Mouse (Mus musculus) midbrain, embryonic 13.5 days (tissue): ENCODE results near the gene Kcnk3. TPM values are rescaled to one million over a fixed set of nuclear protein-coding genes. Genes with fewer than 3 reads are reported as not detected.

Experiments
- ATAC-seq: fragments of 200-750 bp; cut with Nextera tagmentation; 2 replicates; pipeline ENCODE4 v1.8.0; 2017; ENCODE audit warnings: mild to moderate bottlenecking, moderate TSS enrichment, moderate library complexity
- H3K27ac ChIP-seq: fragments of 300-500 bp; sonication (generic); 2 replicates; pipeline ENCODE4 v1.5.1; 2015; ENCODE audit warnings: inconsistent platforms, mild to moderate bottlenecking, moderate library complexity
- H3K27me3 ChIP-seq: fragments of 300-500 bp; sonication (generic); 2 replicates; pipeline ENCODE4 v1.6.1; 2015; ENCODE audit warnings: mild to moderate bottlenecking, inconsistent platforms
- H3K36me3 ChIP-seq: fragments of 300-500 bp; sonication (generic); 2 replicates; pipeline ENCODE4 v1.6.1; 2015; ENCODE audit warnings: mild to moderate bottlenecking, inconsistent platforms
- H3K4me1 ChIP-seq: fragments of 300-500 bp; sonication (generic); replicated peaks from 2 replicates; pipeline ENCODE4 v1.6.1; 2015; ENCODE audit warnings: inconsistent platforms
- H3K4me2 ChIP-seq: fragments of 300-500 bp; sonication (generic); replicated peaks from 2 replicates; pipeline ENCODE4 v1.6.1; 2015; ENCODE audit warnings: moderate library complexity, mild to moderate bottlenecking, inconsistent platforms
- H3K4me3 ChIP-seq: fragments of 300-500 bp; sonication (generic); replicated peaks from 2 replicates; pipeline ENCODE4 v1.5.1; 2015; ENCODE audit warnings: mild to moderate bottlenecking, inconsistent platforms
- H3K9ac ChIP-seq: fragments of 300-500 bp; sonication (generic); replicated peaks from 2 replicates; pipeline ENCODE4 v1.6.1; 2015; ENCODE audit warnings: mild to moderate bottlenecking, inconsistent platforms
- H3K9me3 ChIP-seq: fragments of 300-500 bp; sonication (generic); 2 replicates; pipeline ENCODE4 v1.6.1; 2016; ENCODE audit warnings: mild to moderate bottlenecking, inconsistent platforms
- WGBS: fragments of 180-500 bp; shearing (Covaris S2); methylation state at CpG from one replicate; pipeline ENCODE4 v1.1.7; 2015; 5-methylcytosine and 5-hydroxymethylcytosine counted together
- polyA plus RNA-seq: library from polyadenylated mRNA; unstranded; fragments of >200 nt; fragmentation: Nextera tagmentation; extraction: Ambion mirVana; gene quantifications from 2 replicates; pipeline ENCODE4 v1.2.1, GENCODE M21; 2015

Gene Kcnk3
- polyA plus RNA-seq, 1 experiment from 2014 or later = 1.9 TPM

GRCm38 (mm10) chr5:30605649-30606048, 17.7 kb downstream of the Kcnk3 start:
- WGBS = 86% methylated on average over 6 of the region's 6 CpGs
- Histone ChIP-seq H3K36me3 (no peaks in the 10 kb centered on the region), H3K4me2 (no peak overlapping the region), H3K9me3 (no peaks in the 10 kb centered on the region), H3K27me3 (0 out of 2 replicates have a peak, but pooled peaks cover 3% of the 10 kb centered on the region), H3K27ac (no peak overlapping the region), H3K4me1 (0 out of 2 replicates have a peak, but pooled peaks cover 13% of the 10 kb centered on the region), H3K4me3 (no peak overlapping the region), H3K9ac (no peak overlapping the region)
- no peak for ATAC-seq

- H3K36me3 ChIP-seq = no peaks in the 10 kb centered on the region
- 0 out of 2 replicates have a peak, but pooled peaks cover 1% of the 10 kb centered on the region for H3K27me3 ChIP-seq
- H3K4me2 ChIP-seq = no peak overlapping the region
- no peaks in the 10 kb centered on the region for H3K9me3 ChIP-seq
- 72% methylated on average over 16 of the region's 16 CpGs for WGBS
- no peak overlapping the region for H3K4me3 ChIP-seq
- no peak for ATAC-seq
- no peak overlapping the region for H3K27ac ChIP-seq
- 0 out of 2 replicates have a peak, but pooled peaks cover 14% of the 10 kb centered on the region for H3K4me1 ChIP-seq
- no peak overlapping the region for H3K9ac ChIP-seq
These were observed 18.6 kb downstream of the Kcnk3 start for GRCm38 (mm10) chr5:30606424-30607073.

- 86% methylated on average over 7 of the region's 7 CpGs for WGBS
- H3K27ac ChIP-seq = no peak overlapping the region
- no peak for ATAC-seq
These were observed 21.1 kb downstream of the Kcnk3 start for GRCm38 (mm10) chr5:30609094-30609493.

GRCm38 (mm10) chr5:30609918-30610645, 22.1 kb downstream of the Kcnk3 start:
- H3K4me1 ChIP-seq = 0 out of 2 replicates have a peak, but pooled peaks cover 6% of the 10 kb centered on the region
- WGBS = 71% methylated on average over 8 of the region's 8 CpGs
- no peak overlapping the region for H3K9ac ChIP-seq
- no peak overlapping the region for H3K27ac ChIP-seq
- H3K27me3 ChIP-seq = no peaks in the 10 kb centered on the region
- no peak overlapping the region for H3K4me2 ChIP-seq
- H3K4me3 ChIP-seq = no peak overlapping the region
- no peaks in the 10 kb centered on the region for H3K36me3 ChIP-seq
- ATAC-seq = no peak
- no peaks in the 10 kb centered on the region for H3K9me3 ChIP-seq

More at GRCm38 (mm10) chr5:30609094-30609493, 21.1 kb downstream of the Kcnk3 start:
- no peaks in the 10 kb centered on the region for H3K36me3 ChIP-seq
- H3K4me3 ChIP-seq = no peak overlapping the region
- no peaks in the 10 kb centered on the region for H3K9me3 ChIP-seq
- no peaks in the 10 kb centered on the region for H3K27me3 ChIP-seq
- no peak overlapping the region for H3K4me2 ChIP-seq
- no peak overlapping the region for H3K9ac ChIP-seq
- H3K4me1 ChIP-seq = 0 out of 2 replicates have a peak, but pooled peaks cover 6% of the 10 kb centered on the region

GRCm38 (mm10) chr5:30611091-30611490, 23.1 kb downstream of the Kcnk3 start:
- Histone ChIP-seq H3K4me2 (no peak overlapping the region), H3K27ac (no peak overlapping the region), H3K36me3 (no peaks in the 10 kb centered on the region), H3K4me1 (0 out of 2 replicates have a peak, but pooled peaks cover 6% of the 10 kb centered on the region), H3K9ac (no peak overlapping the region), H3K4me3 (no peak overlapping the region), H3K9me3 (no peaks in the 10 kb centered on the region), H3K27me3 (no peaks in the 10 kb centered on the region)
- ATAC-seq = no peak
- WGBS = 74% methylated on average over 1 of the region's 1 CpGs

GRCm38 (mm10) chr5:30611689-30612088, 23.7 kb downstream of the Kcnk3 start:
- no peak overlapping the region for H3K4me3 ChIP-seq
- H3K4me2 ChIP-seq = no peak overlapping the region
- 24% methylated on average over 3 of the region's 3 CpGs for WGBS
- H3K9ac ChIP-seq = no peak overlapping the region
- no peaks in the 10 kb centered on the region for H3K27me3 ChIP-seq
- ATAC-seq = no peak
- H3K9me3 ChIP-seq = no peaks in the 10 kb centered on the region
- H3K4me1 ChIP-seq = peaks cover 6% of the 10 kb centered on the region; the same call in 1 of the 2 replicates
- H3K36me3 ChIP-seq = no peaks in the 10 kb centered on the region
- no peak overlapping the region for H3K27ac ChIP-seq

- 92% methylated on average over 4 of the region's 4 CpGs for WGBS
- no peak overlapping the region for H3K4me2 ChIP-seq
- H3K27me3 ChIP-seq = no peaks in the 10 kb centered on the region
- no peak overlapping the region for H3K4me3 ChIP-seq
- H3K9ac ChIP-seq = no peak overlapping the region
- H3K36me3 ChIP-seq = no peaks in the 10 kb centered on the region
- H3K9me3 ChIP-seq = no peaks in the 10 kb centered on the region
- no peak for ATAC-seq
- H3K4me1 ChIP-seq = peaks cover 8% of the 10 kb centered on the region; the same call in 1 of the 2 replicates
- no peak overlapping the region for H3K27ac ChIP-seq
These were observed 24.6 kb downstream of the Kcnk3 start for GRCm38 (mm10) chr5:30612575-30612974.

GRCm38 (mm10) chr5:30613242-30613641, 25.3 kb downstream of the Kcnk3 start:
- Histone ChIP-seq H3K4me3 (no peak overlapping the region), H3K9me3 (no peaks in the 10 kb centered on the region), H3K36me3 (no peaks in the 10 kb centered on the region), H3K4me2 (no peak overlapping the region), H3K4me1 (peaks cover 12% of the 10 kb centered on the region; the same call in 1 of the 2 replicates), H3K27ac (no peak overlapping the region), H3K9ac (no peak overlapping the region), H3K27me3 (no peaks in the 10 kb centered on the region)
- ATAC-seq = no peak
- WGBS = 86% methylated on average over 8 of the region's 8 CpGs

- no peak for ATAC-seq
- Histone ChIP-seq H3K27me3 (no peaks in the 10 kb centered on the region), H3K4me3 (no peak overlapping the region), H3K4me2 (no peak overlapping the region), H3K9ac (no peak overlapping the region), H3K9me3 (no peaks in the 10 kb centered on the region), H3K27ac (no peak overlapping the region), H3K36me3 (no peaks in the 10 kb centered on the region), H3K4me1 (peaks cover 12% of the 10 kb centered on the region; the same call in 1 of the 2 replicates)
- WGBS = 33% methylated on average over 1 of the region's 1 CpGs
These were observed 26.3 kb downstream of the Kcnk3 start for GRCm38 (mm10) chr5:30614221-30614620.

- no peak overlapping the region for H3K4me3 ChIP-seq
- no peak overlapping the region for H3K9ac ChIP-seq
- H3K27ac ChIP-seq = no peak overlapping the region
- H3K4me1 ChIP-seq = peaks cover 12% of the 10 kb centered on the region; the same call in 1 of the 2 replicates
- ATAC-seq = no peak
- no peaks in the 10 kb centered on the region for H3K9me3 ChIP-seq
- 45% methylated on average over 6 of the region's 6 CpGs for WGBS
- H3K27me3 ChIP-seq = peaks cover 1% of the 10 kb centered on the region
- H3K36me3 ChIP-seq = no peaks in the 10 kb centered on the region
- no peak overlapping the region for H3K4me2 ChIP-seq
These were observed 27.4 kb downstream of the Kcnk3 start for GRCm38 (mm10) chr5:30615416-30615815.

GRCm38 (mm10) chr5:30615819-30616218, 27.8 kb downstream of the Kcnk3 start:
- Histone ChIP-seq H3K4me1 (peaks cover 12% of the 10 kb centered on the region; the same call in 1 of the 2 replicates), H3K9me3 (no peaks in the 10 kb centered on the region), H3K27ac (no peak overlapping the region), H3K4me3 (no peak overlapping the region), H3K36me3 (no peaks in the 10 kb centered on the region), H3K4me2 (no peak overlapping the region), H3K9ac (no peak overlapping the region), H3K27me3 (peaks cover 5% of the 10 kb centered on the region)
- no peak for ATAC-seq
- 78% methylated on average over 4 of the region's 4 CpGs for WGBS

GRCm38 (mm10) chr5:30616644-30617043, 28.7 kb downstream of the Kcnk3 start:
- Histone ChIP-seq H3K27me3 (peaks cover 13% of the 10 kb centered on the region), H3K36me3 (no peaks in the 10 kb centered on the region), H3K4me2 (no peak overlapping the region), H3K4me3 (no peak overlapping the region), H3K4me1 (peaks cover 10% of the 10 kb centered on the region; the same call in 1 of the 2 replicates), H3K27ac (no peak overlapping the region), H3K9me3 (no peaks in the 10 kb centered on the region), H3K9ac (no peak overlapping the region)
- WGBS = 27% methylated on average over 3 of the region's 3 CpGs
- peak; percentile 53 for ATAC-seq
